Mouse (Mus musculus) cerebellum, adult 2 months (tissue): ENCODE measurements around the gene Col24a1. TPM values are rescaled to one million over a fixed set of nuclear protein-coding genes. Genes with fewer than 3 reads are reported as not detected.

Source experiments
- DNase-seq, 2 experiments: peaks; one replicate each; pipeline ENCODE4 v3.0.0; 2021
- H3K27ac ChIP-seq: fragments of 200-500 bp; 2 replicates; pipeline ENCODE4 v1.5.1; 2012; ENCODE audit warnings: low read length, control low read depth, inconsistent platforms; ENCODE audit not compliant: insufficient read depth
- H3K27me3 ChIP-seq: fragments of 200-500 bp; 2 replicates; pipeline ENCODE4 v1.6.1; 2012; ENCODE audit warnings: inconsistent platforms, mild to moderate bottlenecking, low read length, moderate library complexity; ENCODE audit not compliant: control insufficient read depth, insufficient read depth
- H3K4me1 ChIP-seq: fragments of 200-500 bp; 2 replicates; pipeline ENCODE4 v1.6.1; 2011; ENCODE audit warnings: low read length; ENCODE audit not compliant: control insufficient read depth, insufficient read depth
- H3K4me3 ChIP-seq: fragments of 200-500 bp; replicated peaks from 2 replicates; pipeline ENCODE3; 2011; ENCODE audit warnings: mild to moderate bottlenecking, low read depth, low read length, control low read depth; ENCODE audit not compliant: insufficient read depth
- CTCF ChIP-seq: fragments of 200-500 bp; IDR thresholded peaks from 2 replicates; pipeline ENCODE4 v1.5.1; 2011; ENCODE audit warnings: low read depth, mild to moderate bottlenecking, control low read depth, low read length, moderate library complexity, borderline replicate concordance; ENCODE audit not compliant: insufficient read depth
- POLR2A ChIP-seq: fragments of 200-500 bp; IDR thresholded peaks from 2 replicates; pipeline ENCODE4 v1.6.1; 2011; ENCODE audit warnings: low read length, control low read depth, borderline replicate concordance; ENCODE audit not compliant: insufficient read depth
- WGBS: fragments of 180-500 bp; shearing (Covaris S2); methylation state at CpG from one replicate; pipeline ENCODE4 v1.1.7; 2018; 5-methylcytosine and 5-hydroxymethylcytosine counted together
- polyA plus RNA-seq: library from polyadenylated mRNA; depleted of rRNA; stranded (reverse); fragments of >200 nt; gene quantifications from 2 replicates; pipeline ENCODE4 v1.2.3, GENCODE M21; 2012

Col24a1 gene
- polyA plus RNA-seq, 1 experiment = 3.0 TPM

DNA sequence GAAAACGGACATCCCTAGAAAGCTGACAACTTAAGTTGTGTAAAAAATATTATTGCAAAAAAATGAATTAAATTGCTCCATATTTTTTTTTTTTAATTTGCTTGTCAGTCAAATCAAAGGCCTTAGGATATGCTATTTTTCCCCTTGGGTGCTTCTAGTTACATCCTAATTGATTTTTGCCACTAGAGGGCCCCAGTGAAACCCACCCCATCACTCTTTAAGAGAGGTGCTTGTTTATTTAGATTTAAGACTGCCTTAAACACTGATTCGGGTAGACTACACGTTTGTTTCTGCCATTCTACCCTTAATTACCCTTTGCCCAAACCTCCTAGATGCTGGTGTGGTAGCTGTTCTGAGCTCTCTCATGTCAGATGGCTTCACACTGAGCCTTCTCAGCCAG lies 73.0 kb downstream of the Col24a1 start:
- TF ChIP-seq POLR2A (no peak), CTCF (no peak)
- DNase-seq = no peak
- no peak overlapping the region for H3K27ac ChIP-seq
- H3K27me3 ChIP-seq = no peaks in the 10 kb centered on the region
- no peaks in the 10 kb centered on the region for H3K4me1 ChIP-seq
- 40% methylated on average over 3 of the region's 3 CpGs for WGBS
- H3K4me3 ChIP-seq = no peak overlapping the region

DNA sequence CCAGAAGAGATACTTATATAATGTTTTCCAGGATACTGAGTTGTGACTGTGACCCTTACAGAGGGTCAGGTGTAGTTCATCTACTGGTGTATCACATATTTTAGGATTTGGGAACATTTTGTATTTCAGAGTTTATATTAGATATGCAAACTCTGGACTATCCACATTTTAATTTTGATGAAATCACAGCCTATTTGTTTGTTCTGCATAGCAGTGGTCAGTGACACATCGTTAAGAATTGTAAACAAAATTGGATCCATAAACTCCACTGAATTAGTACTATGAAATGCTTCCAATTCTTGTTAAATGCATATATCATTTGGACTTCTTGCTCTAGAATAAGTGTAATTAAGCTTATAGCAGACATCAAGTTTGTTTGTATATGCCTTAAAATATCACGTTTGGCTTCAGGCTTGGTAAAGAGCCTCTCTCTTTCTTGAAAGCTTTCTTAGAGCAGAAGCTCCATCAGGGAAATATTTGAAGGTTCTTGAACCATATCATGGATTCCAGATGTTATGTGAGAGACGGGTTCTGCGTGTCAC lies 75.0 kb downstream of the Col24a1 start:
- Histone ChIP-seq H3K4me3 (no peak overlapping the region), H3K4me1 (no peaks in the 10 kb centered on the region), H3K27me3 (no peaks in the 10 kb centered on the region), H3K27ac (no peak overlapping the region)
- 83% methylated on average over 4 of the region's 4 CpGs for WGBS
- no peak for DNase-seq
- TF ChIP-seq CTCF (no peak), POLR2A (no peak)

DNA sequence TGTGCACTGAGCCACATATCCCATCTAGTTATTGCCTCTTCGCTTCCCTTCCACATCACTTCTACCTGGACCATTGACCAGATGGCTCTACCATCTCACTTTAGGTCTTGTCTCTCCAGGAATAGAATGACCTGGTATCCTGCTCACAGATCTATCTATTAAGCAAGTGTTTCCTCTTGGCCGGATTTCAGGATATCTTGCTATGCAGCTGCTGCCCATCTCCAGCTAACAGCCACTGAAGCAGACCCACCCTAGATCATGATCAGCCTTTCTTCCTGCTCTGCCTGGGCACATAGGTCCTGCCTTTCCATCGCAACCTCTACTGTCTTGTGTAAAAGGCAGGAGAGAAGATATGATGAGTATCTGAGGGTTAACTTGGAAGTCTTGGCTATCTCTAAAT lies 84.0 kb downstream of the Col24a1 start:
- Histone ChIP-seq H3K27me3 (no peaks in the 10 kb centered on the region), H3K4me3 (no peak overlapping the region), H3K27ac (no peak overlapping the region), H3K4me1 (no peaks in the 10 kb centered on the region)
- WGBS = 91% methylated on average over 3 of the region's 3 CpGs
- no peak for DNase-seq
- TF ChIP-seq POLR2A = no peak

DNA sequence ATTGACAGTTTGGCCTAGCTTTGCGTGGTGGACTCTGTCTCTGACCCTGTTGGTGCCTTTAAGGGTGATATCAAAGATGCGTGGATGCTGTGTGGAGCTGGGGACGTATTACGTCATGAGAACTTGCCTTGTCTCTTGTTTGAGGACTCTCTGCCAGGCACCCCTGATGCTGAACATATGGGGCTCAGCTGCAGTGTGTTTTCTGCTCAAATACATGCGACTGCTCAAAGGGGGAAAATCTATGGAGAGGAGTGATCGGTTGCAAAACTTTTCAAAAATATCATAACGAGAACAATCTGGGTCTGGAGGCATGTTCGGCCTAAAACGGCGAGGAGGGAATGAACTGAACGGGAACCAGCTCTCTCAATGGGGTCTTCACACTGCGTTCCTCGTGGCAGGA lies 90.8 kb downstream of the Col24a1 start:
- no peak overlapping the region for H3K27ac ChIP-seq
- H3K4me3 ChIP-seq = no peak overlapping the region
- H3K27me3 ChIP-seq = no peaks in the 10 kb centered on the region
- no peak for DNase-seq
- TF ChIP-seq CTCF = no peak
- WGBS = 70% methylated on average over 13 of the region's 13 CpGs
- no peaks in the 10 kb centered on the region for H3K4me1 ChIP-seq

DNA sequence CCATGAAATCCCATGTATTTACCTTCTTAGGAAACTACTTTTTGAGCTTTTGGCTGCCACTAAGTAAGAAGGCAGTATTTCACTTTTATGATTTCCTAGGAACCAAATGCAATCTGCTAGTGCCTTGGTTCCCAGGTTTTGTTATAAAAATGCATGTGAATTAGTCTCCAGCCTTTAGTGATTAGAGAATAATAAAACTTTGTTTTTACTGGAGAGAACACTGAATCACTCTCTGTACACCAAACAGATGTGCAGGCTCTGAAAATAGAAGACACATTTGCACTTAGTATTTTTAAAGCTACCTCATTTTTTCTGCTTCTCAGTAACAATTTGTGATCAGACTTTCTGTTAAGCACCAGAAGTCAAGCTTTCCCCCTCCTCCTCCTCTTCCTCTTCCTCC lies 94.2 kb downstream of the Col24a1 start:
- TF ChIP-seq CTCF (no peak), POLR2A (no peak)
- H3K4me1 ChIP-seq = no peaks in the 10 kb centered on the region
- DNase-seq = no peak
- no peak overlapping the region for H3K27ac ChIP-seq
- H3K27me3 ChIP-seq = no peaks in the 10 kb centered on the region
- no peak overlapping the region for H3K4me3 ChIP-seq

DNA sequence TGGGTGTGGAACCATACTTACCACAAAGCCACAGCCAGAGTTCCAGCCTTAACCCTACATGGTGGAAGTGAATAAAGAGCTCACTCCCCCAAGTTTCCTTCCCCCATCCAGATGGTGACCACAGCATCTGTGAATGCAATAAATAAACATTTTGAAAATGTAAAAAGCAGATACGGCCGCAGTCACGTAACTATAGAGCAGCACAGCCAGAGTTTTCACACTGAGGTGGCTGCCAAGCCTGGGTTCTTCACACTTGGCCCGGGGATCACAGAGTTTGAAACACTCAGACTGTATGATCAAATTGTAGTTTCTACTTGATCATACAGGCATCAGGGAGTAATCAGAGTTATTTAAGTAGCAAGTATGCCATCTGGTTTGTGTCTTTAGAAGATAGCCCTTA lies 98.4 kb downstream of the Col24a1 start:
- WGBS = 83% methylated on average over 4 of the region's 4 CpGs
- Histone ChIP-seq H3K4me3 (no peak overlapping the region), H3K4me1 (no peaks in the 10 kb centered on the region), H3K27ac (no peak overlapping the region), H3K27me3 (no peaks in the 10 kb centered on the region)
- TF ChIP-seq CTCF = no peak
- no peak for TF ChIP-seq POLR2A
- DNase-seq = no peak

DNA sequence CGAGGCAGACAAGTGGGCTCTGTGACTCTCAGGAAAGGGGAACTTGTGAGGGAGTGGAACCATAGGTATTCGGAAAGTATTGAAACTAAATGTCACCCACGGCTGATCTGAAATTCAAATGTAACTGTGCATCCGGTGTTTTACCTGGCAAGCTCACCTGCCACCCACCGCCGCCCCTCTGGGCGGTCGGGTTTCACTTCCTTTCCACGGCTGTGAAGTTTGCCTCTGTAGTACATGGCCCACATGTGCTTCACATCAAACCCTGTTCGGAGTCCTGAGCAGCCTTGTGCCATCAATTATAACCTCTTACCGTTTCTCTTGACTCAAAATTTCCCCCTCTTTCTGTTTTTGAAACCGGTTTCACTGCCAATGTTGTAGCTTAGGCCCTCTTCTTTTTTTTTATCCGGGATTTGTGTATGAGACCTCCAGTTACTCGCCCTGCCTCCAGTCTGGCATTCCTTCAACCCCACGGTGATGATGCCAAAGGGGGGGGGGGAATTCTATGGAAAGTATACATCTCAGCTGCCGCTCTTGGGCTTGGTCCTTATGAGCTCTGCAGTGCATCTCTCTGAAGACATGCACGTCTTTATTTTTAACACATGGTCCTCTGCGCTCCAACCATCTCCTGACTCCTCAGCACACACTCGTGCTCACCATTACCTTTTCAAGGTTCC lies 99.9 kb downstream of the Col24a1 start:
- Histone ChIP-seq H3K4me1 (no peaks in the 10 kb centered on the region), H3K27ac (no peak overlapping the region), H3K4me3 (no peak overlapping the region), H3K27me3 (no peaks in the 10 kb centered on the region)
- TF ChIP-seq CTCF = no peak
- no peak for TF ChIP-seq POLR2A
- DNase-seq = no peak
- WGBS = 72% methylated on average over 19 of the region's 19 CpGs

DNA sequence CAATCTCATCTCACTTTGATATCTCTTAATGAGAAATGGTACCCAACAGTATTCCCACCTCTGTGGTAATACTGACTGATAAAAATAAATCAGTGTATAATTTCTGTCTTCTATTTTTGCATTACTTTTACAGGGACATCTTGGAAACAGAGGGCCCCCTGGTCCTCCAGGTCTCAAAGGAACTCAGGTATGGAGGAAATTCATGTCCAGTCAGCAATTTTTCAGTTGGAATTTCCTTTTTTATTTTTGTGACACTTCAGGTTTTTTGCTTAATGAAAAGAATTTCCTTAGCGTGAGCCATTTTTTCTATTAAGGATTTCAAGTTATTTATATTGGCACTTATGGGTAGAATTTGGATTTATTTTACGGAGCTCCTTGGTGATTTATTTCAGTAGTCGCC lies 106.9 kb downstream of the Col24a1 start:
- 96% methylated on average over 3 of the region's 3 CpGs for WGBS
- Histone ChIP-seq H3K27ac (no peak overlapping the region), H3K27me3 (no peaks in the 10 kb centered on the region), H3K4me1 (no peaks in the 10 kb centered on the region), H3K4me3 (no peak overlapping the region)
- DNase-seq = no peak
- no peak for TF ChIP-seq CTCF
- TF ChIP-seq POLR2A = no peak

DNA sequence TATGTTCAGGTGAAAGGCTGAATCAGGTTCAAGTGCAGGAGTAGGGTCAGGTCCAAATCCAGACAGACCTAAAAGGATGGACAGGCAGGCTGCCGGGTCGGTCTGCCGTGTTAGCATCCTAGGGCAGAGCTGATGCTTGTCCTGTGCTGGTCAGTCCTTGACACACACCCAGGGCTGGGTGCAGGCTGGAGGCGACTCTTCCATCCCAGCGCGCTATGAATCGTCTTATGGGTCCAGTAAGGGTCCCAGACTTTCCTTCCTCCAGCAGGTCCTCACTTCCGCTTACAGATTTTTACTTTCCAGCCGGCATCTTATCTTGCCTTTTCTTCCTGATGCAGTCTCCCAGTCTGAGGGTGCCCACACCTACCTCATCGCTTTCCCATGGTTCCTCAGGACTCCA lies 110.0 kb downstream of the Col24a1 start:
- no peak for DNase-seq
- Histone ChIP-seq H3K4me3 (no peak overlapping the region), H3K27ac (no peak overlapping the region), H3K27me3 (no peaks in the 10 kb centered on the region), H3K4me1 (no peaks in the 10 kb centered on the region)
- 81% methylated on average over 10 of the region's 10 CpGs for WGBS
- TF ChIP-seq POLR2A (no peak), CTCF (no peak)
